Mouse (Mus musculus): Measurements from ENCODE around the gene Nova2. TPM values are rescaled to one million over a fixed set of nuclear protein-coding genes. Genes with fewer than 3 reads are reported as not detected.

Nova2 gene
- polyA plus RNA-seq, 1 experiment from 2014 or later: 0.68 TPM

- Histone ChIP-seq H3K4me2 (no peak overlapping the region), H3K36me3 (no peaks in the 10 kb centered on the region), H3K4me1 (peaks cover 19% of the 10 kb centered on the region), H3K9ac (no peak overlapping the region), H3K27me3 (peaks cover 90% of the 10 kb centered on the region), H3K9me3 (no peaks in the 10 kb centered on the region), H3K4me3 (no peak overlapping the region), H3K27ac (no peak overlapping the region)
- no peak for ATAC-seq (ENCODE audit: insufficient number of reproducible peaks, low FRiP score, low TSS enrichment, low read depth)
- WGBS: 44% methylated on average over 8 of the region's 8 CpGs
Measured at GRCm38 (mm10) chr7:18959446-18959845, 33.8 kb downstream of the Nova2 start.

- Histone ChIP-seq H3K9me3 (no peaks in the 10 kb centered on the region), H3K4me2 (no peak overlapping the region), H3K9ac (no peak overlapping the region), H3K4me1 (peaks cover 17% of the 10 kb centered on the region), H3K27me3 (peaks cover 96% of the 10 kb centered on the region), H3K36me3 (no peaks in the 10 kb centered on the region), H3K4me3 (no peak overlapping the region), H3K27ac (no peak overlapping the region)
- no peak for ATAC-seq (ENCODE audit: insufficient number of reproducible peaks, low FRiP score, low TSS enrichment, low read depth)
- 2% methylated on average over 17 of the region's 17 CpGs for WGBS
Measured at GRCm38 (mm10) chr7:18962171-18962792, 36.6 kb downstream of the Nova2 start.

GRCm38 (mm10) chr7:18962795-18963194 is 37.1 kb downstream of the Nova2 start:
- H3K9ac ChIP-seq: no peak overlapping the region
- H3K4me2 ChIP-seq: no peak overlapping the region
- WGBS: 1% methylated on average over 18 of the region's 20 CpGs
- no peak overlapping the region for H3K4me3 ChIP-seq
- H3K36me3 ChIP-seq: no peaks in the 10 kb centered on the region
- peaks cover 12% of the 10 kb centered on the region for H3K4me1 ChIP-seq
- H3K27ac ChIP-seq: no peak overlapping the region
- no peak for ATAC-seq (ENCODE audit: insufficient number of reproducible peaks, low FRiP score, low TSS enrichment, low read depth)
- H3K27me3 ChIP-seq: peaks cover 94% of the 10 kb centered on the region
- H3K9me3 ChIP-seq: no peaks in the 10 kb centered on the region

GRCm38 (mm10) chr7:18963294-18963843 is 37.7 kb downstream of the Nova2 start:
- Histone ChIP-seq H3K9me3 (no peaks in the 10 kb centered on the region), H3K4me3 (no peak overlapping the region), H3K4me1 (peaks cover 7% of the 10 kb centered on the region), H3K27ac (no peak overlapping the region), H3K27me3 (peaks cover 89% of the 10 kb centered on the region), H3K9ac (no peak overlapping the region), H3K36me3 (no peaks in the 10 kb centered on the region), H3K4me2 (no peak overlapping the region)
- 2% methylated on average over 19 of the region's 19 CpGs for WGBS
- no peak; the same call in 1 of the 2 replicates for ATAC-seq (ENCODE audit: insufficient number of reproducible peaks, low FRiP score, low TSS enrichment, low read depth)

- no peak overlapping the region for H3K4me2 ChIP-seq
- peaks cover 74% of the 10 kb centered on the region for H3K27me3 ChIP-seq
- no peak overlapping the region for H3K27ac ChIP-seq
- no peaks in the 10 kb centered on the region for H3K9me3 ChIP-seq
- H3K9ac ChIP-seq: no peak overlapping the region
- H3K4me1 ChIP-seq: peaks cover 3% of the 10 kb centered on the region; the same call in 1 of the 2 replicates
- WGBS: 74% methylated on average over 5 of the region's 5 CpGs
- no peaks in the 10 kb centered on the region for H3K36me3 ChIP-seq
- ATAC-seq (ENCODE audit: insufficient number of reproducible peaks, low FRiP score, low TSS enrichment, low read depth): no peak
- H3K4me3 ChIP-seq: no peak overlapping the region
Measured at GRCm38 (mm10) chr7:18965312-18965711, 39.6 kb downstream of the Nova2 start.

GRCm38 (mm10) chr7:18967603-18968002 is 41.9 kb downstream of the Nova2 start:
- Histone ChIP-seq H3K36me3 (no peaks in the 10 kb centered on the region), H3K9ac (no peak overlapping the region), H3K4me1 (peaks cover 3% of the 10 kb centered on the region; the same call in 1 of the 2 replicates), H3K9me3 (no peaks in the 10 kb centered on the region), H3K4me2 (no peak overlapping the region), H3K27me3 (peaks cover 51% of the 10 kb centered on the region), H3K4me3 (no peak overlapping the region), H3K27ac (no peak overlapping the region)
- ATAC-seq (ENCODE audit: insufficient number of reproducible peaks, low FRiP score, low TSS enrichment, low read depth): no peak
- WGBS: 10% methylated on average over 8 of the region's 8 CpGs

- no peaks in the 10 kb centered on the region for H3K4me1 ChIP-seq
- WGBS: 87% methylated on average over 3 of the region's 3 CpGs
- no peak overlapping the region for H3K4me2 ChIP-seq
- H3K4me3 ChIP-seq: no peak overlapping the region
- H3K9ac ChIP-seq: no peak overlapping the region
- peaks cover 17% of the 10 kb centered on the region for H3K27me3 ChIP-seq
- no peak for ATAC-seq (ENCODE audit: insufficient number of reproducible peaks, low FRiP score, low TSS enrichment, low read depth)
- no peak overlapping the region for H3K27ac ChIP-seq
- H3K36me3 ChIP-seq: no peaks in the 10 kb centered on the region
- H3K9me3 ChIP-seq: no peaks in the 10 kb centered on the region
Measured at GRCm38 (mm10) chr7:18970956-18971355, 45.3 kb downstream of the Nova2 start.

GRCm38 (mm10) chr7:18978381-18978780 is 52.7 kb downstream of the Nova2 start:
- Histone ChIP-seq H3K4me3 (no peak overlapping the region), H3K27me3 (no peaks in the 10 kb centered on the region), H3K27ac (no peak overlapping the region), H3K9me3 (no peaks in the 10 kb centered on the region), H3K4me2 (no peak overlapping the region), H3K4me1 (no peaks in the 10 kb centered on the region), H3K36me3 (no peaks in the 10 kb centered on the region), H3K9ac (no peak overlapping the region)
- whole genome bisulfite sequencing: 80% methylated on average over 9 of the region's 9 CpGs
- ATAC-seq (ENCODE audit: insufficient number of reproducible peaks, low FRiP score, low TSS enrichment, low read depth): no peak

GRCm38 (mm10) chr7:18986503-18986902 is 60.8 kb downstream of the Nova2 start:
- H3K4me2 ChIP-seq: no peak overlapping the region
- peaks cover 12% of the 10 kb centered on the region for H3K4me1 ChIP-seq
- 76% methylated on average over 2 of the region's 2 CpGs for WGBS
- H3K36me3 ChIP-seq: no peaks in the 10 kb centered on the region
- peaks cover 1% of the 10 kb centered on the region for H3K27me3 ChIP-seq
- H3K9me3 ChIP-seq: no peaks in the 10 kb centered on the region
- H3K4me3 ChIP-seq: no peak overlapping the region
- no peak overlapping the region for H3K9ac ChIP-seq
- no peak overlapping the region for H3K27ac ChIP-seq
- ATAC-seq (ENCODE audit: insufficient number of reproducible peaks, low FRiP score, low TSS enrichment, low read depth): no peak

- H3K36me3 ChIP-seq: no peaks in the 10 kb centered on the region
- no peak within 1 kb of the TSS for H3K9ac ChIP-seq
- no peak within 1 kb of the TSS for H3K4me2 ChIP-seq
- peaks cover 6% of the 10 kb centered on the region for H3K27me3 ChIP-seq
- H3K4me3 ChIP-seq: no peak within 1 kb of the TSS
- H3K4me1 ChIP-seq: peaks cover 18% of the 10 kb centered on the region
- ATAC-seq (ENCODE audit: insufficient number of reproducible peaks, low FRiP score, low TSS enrichment, low read depth): no peak
- H3K27ac ChIP-seq: no peak within 1 kb of the TSS
- H3K9me3 ChIP-seq: no peaks in the 10 kb centered on the region
- 62% methylated on average over 2 of the region's 2 CpGs for WGBS
Measured at GRCm38 (mm10) chr7:18987100-18987499, 61.4 kb downstream of the Nova2 start, which contains the start of gene Nanos2. Nanos2 (plus strand) TSS chr7:18987400.

- Histone ChIP-seq H3K4me3 (no peak overlapping the region), H3K4me1 (peaks cover 25% of the 10 kb centered on the region), H3K9ac (no peak overlapping the region), H3K27me3 (peaks cover 10% of the 10 kb centered on the region), H3K27ac (no peak overlapping the region), H3K9me3 (no peaks in the 10 kb centered on the region), H3K4me2 (no peak overlapping the region), H3K36me3 (no peaks in the 10 kb centered on the region)
- ATAC-seq (ENCODE audit: insufficient number of reproducible peaks, low FRiP score, low TSS enrichment, low read depth): no peak
- 69% methylated on average over 13 of the region's 13 CpGs for WGBS
Measured at GRCm38 (mm10) chr7:18987747-18988146, 62.1 kb downstream of the Nova2 start.

GRCm38 (mm10) chr7:18988780-18989179 is 63.1 kb downstream of the Nova2 start:
- H3K36me3 ChIP-seq: no peaks in the 10 kb centered on the region
- H3K27me3 ChIP-seq: peaks cover 15% of the 10 kb centered on the region
- no peak overlapping the region for H3K9ac ChIP-seq
- ATAC-seq (ENCODE audit: insufficient number of reproducible peaks, low FRiP score, low TSS enrichment, low read depth): no peak
- no peaks in the 10 kb centered on the region for H3K9me3 ChIP-seq
- WGBS: 65% methylated on average over 6 of the region's 6 CpGs
- peaks cover 30% of the 10 kb centered on the region for H3K4me1 ChIP-seq
- no peak overlapping the region for H3K4me2 ChIP-seq
- no peak overlapping the region for H3K4me3 ChIP-seq
- no peak overlapping the region for H3K27ac ChIP-seq

Measured in limb, embryonic 15.5 days (tissue).